Mouse (Mus musculus): ENCODE data around the gene Acvr1.
A peak's percentile ranks its signal among the peaks of the same experiment; 100 is the strongest.

Acvr1 gene

DNA sequence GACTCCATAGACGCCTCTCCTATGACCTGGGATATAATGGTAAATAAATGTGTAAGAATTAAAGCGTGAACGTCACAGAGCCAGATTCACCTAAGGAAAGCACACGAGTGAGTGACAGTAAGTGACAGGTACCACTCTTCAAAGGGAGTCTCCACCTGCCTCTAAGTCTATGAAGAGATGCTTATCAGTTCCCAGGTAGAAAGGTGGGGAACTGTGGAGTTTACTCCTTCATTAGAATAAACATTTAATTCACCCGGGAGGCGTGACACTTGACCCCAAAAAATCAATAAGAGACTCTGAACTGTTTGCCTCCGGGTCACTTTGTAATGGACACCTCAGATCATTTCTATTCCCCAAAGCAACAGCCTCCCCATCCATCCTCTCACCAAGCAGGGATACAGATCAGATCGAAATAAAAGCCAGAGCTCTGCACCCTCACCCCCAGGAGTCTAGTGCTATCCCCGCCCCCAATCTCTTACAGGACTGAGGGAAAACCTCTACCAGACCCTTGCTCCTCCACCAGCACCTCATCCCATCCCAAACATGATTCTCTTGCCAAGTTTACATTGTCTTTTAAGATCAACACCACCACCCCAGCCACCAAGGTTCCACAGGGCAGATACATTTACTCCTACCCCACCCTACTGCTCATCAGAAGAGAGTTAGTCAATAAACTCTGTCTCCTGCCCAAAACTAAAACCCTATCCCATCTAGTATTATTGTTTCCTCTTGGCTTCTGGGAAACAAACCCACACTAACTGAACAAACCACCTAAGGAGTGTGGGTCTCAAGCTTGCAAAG lies 9.7 kb downstream of the Acvr1 start:
- DNase-seq (ENCODE audit: low read depth), result no peak

DNA sequence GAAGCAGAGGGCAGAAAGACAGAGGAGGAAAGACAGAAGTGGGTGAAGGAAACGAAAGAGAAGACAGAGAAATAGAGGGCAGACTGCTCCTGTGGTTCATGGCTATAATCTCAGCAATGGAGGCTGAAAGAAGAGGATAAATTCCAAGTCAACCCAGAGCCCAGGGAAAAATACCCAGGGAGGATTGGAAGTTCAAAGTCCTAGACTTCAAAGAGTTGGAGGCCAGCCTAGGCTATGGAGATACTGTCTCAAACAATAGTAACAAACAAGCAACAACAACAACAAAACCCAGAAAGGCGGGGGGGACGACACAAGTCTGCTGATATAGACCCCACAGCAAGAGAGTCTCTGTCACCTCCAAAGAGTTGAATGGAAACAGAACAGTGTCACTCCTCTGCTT lies 14.7 kb downstream of the Acvr1 start:
- no peak for DNase-seq (ENCODE audit: low read depth)

DNA sequence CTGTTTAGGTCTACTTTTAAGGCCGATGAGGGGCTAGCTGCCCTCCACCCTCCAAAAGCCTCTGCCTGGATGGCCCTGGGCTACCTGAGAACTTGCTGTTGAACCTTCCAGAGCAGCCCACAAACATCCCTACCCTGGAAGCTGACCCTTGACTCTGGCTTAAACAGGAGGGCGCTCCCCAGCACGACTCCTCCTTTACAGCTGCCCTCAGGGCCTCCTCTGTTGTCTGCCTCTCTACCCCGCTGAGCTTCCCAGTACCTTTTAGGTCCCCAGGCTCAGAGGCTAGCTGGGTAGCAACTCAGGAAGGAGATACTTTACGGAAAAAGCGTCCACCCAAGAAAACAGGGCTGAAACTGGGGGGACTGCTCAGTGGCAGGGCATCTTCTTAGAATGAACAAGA lies 15.1 kb downstream of the Acvr1 start:
- no peak for DNase-seq (ENCODE audit: low read depth)

DNA sequence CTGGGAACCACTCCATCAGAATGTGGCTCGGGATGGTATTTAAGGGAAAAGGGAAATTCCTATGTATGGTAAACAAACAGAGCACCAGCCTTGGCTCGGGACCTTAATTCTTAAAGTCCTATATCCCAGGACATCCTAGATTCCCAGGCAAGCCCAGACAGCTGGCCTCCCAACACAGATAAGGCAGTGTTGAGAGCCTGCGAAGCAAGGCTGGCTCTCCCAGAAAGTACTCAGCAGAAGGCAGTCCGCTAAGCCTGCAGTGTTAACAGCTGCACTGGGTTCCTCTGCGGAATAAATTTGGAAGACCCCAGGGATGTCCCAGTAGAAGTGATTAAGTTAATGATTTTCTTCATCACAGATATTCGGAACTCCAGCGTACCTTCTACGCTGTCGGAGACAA lies 16.5 kb downstream of the Acvr1 start:
- no peak for DNase-seq (ENCODE audit: low read depth)

DNA sequence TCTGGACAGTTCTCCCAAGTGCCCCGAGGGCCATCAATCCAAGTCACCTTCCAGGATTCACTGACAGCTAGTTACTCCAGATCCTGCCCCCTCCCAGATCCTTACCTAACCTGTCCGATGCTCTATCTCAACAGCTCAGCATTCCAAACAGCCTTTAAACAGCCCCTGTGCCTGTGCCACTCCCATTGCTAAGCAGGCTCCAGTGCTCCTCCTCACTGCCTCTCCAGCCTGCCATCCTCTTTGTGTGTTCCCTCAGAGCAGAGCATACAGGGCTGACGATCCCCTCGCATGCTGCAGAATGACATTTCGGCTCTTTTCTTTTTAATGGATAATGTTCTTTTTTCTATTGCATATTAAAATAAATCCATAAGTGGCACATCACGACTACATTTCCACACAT lies 17.0 kb downstream of the Acvr1 start:
- DNase-seq (ENCODE audit: low read depth), result no peak

DNA sequence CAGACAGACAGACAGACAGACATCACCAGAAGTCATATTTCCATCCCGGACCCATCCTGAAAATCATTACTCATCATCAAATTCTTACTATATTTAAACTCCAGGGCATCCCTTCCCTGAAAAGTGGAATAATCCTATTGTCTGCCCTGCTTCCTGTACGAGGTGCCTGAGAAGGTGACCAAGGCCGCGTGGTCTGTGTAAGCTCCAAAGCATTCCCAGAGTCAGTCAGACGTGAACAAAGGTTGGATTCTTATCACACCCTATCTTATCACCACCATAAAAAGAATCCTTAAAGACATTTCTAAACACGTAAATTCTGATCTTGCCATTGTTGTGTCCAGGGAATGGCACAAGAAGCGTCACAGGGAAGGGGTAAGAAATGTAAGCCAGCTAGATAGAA lies 18.0 kb downstream of the Acvr1 start:
- no peak for DNase-seq (ENCODE audit: low read depth)

DNA sequence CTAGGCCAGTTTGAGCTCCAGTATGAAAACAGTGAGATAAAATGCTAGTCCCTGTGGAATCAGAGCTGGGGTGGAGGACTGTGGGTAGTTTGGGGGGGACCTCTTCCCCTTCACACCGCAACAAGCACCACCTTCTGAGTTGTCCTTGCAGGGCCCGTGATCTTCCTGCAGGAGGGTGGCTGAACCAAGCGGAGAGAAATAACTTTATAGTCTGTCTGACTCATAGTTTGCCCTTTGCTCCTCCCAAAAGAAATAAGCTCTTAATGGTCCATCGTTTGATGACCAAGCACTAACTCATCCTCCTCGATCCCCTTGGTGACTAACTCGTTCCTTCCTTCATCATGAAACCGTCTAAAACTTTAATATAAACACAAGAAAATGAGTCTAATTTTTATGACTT lies 20.7 kb downstream of the Acvr1 start:
- DNase-seq (ENCODE audit: low read depth), result peak; percentile 65

DNA sequence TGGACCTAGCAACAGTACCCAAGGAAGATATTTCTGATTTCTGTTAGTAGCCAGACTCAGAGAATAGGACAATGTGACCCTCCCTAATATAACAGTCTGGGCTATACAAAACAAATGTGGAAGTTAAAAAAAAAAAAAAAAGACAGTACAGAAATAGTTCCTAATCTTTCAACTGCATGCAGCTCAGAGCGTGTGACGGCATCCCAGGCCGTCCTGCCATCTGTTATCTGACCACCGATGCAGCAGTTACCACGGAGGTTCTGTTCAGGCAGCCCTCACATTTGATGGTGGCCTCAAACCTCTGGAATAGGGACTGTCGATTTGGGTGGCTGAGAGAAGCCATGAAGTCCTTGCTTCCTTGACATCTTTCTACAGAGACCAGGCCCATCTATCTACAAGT lies 22.6 kb downstream of the Acvr1 start:
- DNase-seq (ENCODE audit: low read depth), result no peak

DNA sequence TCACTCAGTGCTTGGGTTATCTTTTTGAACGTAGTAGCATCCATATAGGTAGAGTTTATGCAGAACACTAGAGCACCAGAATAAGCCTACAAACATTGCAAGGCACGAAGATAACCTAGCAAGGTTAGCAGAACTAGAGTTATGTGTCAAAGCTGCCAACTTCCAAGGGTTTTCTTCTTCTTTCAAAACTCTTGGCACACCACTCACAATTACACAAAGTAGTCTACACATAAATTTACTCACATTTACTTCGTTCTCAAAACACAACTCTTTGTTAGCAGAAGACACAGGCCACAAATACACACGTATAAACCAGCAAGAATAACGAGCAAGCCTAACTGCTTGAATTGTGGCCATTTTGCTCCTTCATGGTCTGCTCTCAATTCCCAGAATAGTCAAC lies 23.7 kb downstream of the Acvr1 start:
- DNase-seq (ENCODE audit: low read depth), result no peak

DNA sequence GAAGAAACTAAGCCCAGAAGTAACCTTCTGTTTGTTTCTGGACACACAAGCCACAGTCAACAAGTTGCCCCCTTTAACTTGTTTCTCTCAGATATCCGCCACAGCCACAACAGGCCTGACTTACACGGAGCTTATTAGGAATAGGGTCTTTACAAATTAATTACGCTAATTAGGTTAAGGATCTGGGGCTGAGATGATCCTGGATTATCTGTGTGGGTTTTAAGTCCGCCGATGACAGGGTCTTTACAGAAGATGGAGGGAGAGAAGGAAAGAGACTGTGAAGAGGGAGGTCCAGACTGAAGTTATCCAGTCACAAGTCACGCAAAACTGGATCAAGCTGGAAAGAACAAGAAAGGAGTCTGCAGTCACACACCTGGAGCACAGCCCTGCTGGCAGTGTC lies 28.8 kb downstream of the Acvr1 start:
- DNase-seq (ENCODE audit: low read depth), result no peak

DNA sequence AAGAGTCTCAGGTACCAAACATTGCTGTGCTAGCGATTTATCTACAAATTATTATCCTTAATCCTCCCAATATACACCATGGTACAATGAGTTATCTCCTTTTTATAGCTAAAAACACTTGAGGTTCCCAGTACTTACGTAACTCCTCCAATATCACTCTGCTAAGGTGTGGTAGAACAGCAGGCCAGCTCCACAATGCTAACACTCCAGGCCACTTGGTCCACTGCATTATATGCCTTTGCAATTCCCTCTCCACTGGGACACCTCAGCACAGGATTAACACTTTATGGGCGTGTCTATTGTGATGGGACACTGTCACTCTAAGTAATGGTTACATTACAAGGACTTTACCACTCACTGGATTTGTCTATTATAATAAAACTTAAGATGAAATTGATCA lies 30.2 kb downstream of the Acvr1 start:
- no peak for DNase-seq (ENCODE audit: low read depth)

DNA sequence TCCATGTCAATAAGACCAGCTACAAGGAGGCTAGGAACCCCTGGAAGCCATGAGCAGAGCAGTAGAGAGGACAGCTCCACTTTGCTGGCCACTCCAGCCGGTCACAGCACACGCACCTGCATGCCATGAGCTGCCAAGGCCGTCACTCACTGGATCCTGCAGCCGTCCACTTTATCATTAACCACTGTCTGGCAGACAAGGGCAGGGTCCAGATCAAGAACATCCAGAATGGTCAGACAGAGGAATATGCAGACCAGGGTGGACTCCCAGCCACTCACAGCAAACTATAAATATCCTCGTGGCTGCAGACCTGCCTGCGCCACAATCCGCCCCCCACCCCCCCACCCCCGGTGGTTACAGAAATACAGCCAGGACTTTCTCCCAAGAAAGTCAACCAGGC lies 31.7 kb downstream of the Acvr1 start:
- DNase-seq (ENCODE audit: low read depth), result no peak

DNA sequence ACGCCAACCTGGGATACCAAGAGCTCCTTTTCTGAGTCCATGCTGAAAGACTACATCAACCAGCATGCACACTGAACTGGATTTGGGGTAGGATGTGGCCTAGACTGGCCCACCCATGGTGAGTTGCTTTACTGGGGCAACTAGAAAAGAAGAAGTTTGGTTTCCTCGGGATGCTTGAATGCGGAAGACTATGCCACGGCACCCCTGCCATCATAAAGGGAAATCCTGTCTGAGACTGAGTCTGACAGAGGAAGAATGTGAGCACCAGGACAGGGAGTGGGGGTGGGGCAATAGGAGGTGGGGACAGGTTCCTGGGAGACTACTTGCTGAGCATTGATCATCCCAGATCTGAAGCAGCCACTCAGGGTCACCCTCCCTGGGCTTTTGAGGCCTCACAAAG lies 32.6 kb downstream of the Acvr1 start:
- no peak for DNase-seq (ENCODE audit: low read depth)

DNA sequence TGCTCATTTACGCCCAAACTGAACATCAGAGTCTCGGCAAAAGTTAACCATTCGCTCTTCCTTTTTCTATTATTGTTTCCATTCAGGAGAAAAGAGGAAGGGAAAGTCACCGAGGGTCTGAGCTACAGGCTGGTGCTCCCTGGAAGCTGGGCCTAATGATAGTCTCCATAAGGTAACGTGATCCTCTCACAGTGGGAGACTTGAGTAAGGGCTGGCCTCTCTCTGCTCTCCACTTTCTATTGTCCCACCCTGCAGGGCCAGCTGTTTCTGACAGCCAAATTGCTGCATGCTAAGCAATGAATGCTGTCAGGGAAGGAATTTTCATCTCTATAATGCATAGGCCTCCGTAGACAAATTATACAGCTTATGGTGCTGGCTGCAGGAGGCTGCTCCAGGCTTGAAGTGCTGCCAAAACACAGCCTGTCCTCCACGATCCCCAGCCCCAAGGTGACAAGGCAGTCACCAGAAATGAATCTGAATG lies 33.4 kb downstream of the Acvr1 start:
- DNase-seq (ENCODE audit: low read depth), result no peak

DNA sequence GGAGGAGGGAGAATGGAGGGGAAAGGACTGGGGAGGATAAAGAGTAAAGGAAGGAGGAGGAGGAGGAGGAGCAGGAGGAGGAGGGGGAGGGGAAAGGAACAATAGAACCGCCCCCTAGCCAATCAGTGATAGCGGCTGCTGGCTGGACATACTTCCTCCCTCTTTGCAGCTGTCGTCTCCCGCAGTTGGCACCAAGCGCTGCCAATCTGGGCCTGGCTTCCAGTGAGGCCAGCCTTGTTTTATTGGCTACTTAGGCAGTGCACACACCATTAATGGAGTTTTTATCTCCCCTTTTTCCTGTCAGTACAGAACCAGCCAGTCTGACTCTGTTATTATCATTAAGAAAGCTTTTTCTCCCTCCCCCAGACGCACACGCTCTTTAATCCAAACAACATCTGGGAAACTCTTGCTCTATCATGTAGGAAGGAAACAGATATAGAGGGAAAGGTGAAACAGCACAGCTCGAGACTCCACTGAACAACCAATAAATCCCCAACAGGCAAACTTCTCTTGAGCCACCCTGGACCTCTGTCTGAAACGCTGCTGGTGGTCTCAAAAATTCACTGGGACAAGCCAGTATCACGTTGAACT lies 34.6 kb downstream of the Acvr1 start:
- DNase-seq (ENCODE audit: low read depth), result peak; percentile 31

DNA sequence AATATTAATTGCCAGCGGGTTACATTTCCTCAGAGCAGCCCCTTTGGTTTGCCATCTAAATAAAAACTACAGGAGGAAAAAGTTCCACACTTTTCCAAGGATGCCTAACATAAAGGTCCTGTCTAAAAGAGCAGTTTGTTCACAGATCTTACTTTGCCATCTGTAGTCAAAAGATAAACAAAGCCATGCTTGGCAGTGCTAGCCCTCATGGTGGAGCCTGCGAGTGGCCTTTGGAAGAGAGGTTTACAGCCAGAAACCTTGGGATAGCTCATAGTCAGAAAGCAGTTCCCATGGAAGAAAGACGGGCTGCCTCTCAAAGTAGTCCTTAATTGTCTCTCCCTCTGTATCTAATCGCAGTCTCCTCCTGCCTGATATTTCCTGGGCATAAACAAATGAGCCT lies 36.4 kb downstream of the Acvr1 start:
- DNase-seq (ENCODE audit: low read depth), result no peak

DNA sequence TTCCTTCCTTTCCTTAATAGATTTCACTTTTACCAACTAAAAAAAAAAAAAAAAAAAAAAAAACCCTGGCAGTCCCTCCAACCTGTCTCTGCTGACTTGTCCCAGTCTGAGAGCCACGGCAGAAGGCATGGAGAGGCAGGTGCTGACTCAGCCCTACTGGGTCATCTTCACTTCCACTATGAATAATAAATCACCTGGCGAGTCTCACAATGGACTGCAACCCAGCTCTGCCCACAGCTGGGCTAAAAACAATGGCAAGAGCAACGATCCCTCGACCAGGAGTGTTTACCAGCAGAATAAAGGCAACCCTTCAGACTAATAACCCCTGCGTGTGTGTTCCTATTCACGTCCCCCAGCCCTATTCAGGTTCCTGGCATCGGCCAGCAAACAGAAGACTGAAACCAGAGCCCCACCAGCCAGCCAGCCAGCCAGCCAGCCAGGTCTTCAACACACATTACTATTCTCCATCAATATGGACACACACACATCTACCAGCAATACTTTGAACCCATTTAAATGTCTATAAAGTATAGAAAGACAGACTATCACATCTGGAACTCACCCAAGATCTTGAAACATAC lies 37.0 kb downstream of the Acvr1 start:
- DNase-seq (ENCODE audit: low read depth), result no peak

DNA sequence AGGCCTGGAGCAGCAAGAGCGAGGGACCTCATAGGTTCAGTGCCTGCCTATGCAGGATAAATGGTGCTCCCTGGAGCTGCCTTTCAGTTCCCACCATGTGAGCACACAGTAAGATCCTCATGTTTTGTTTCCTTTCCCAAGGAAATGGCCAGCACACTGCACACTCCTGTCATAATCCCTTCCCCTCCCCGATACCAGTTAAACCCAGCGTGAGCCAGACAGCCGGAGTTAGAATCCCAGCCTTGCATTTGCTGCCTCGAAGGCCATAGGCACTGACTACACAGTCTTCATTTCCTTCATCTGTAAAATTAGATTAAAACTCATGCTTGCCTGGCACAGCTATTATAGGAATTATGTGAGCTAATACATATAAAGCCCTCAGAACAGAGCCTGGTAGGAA lies 37.6 kb downstream of the Acvr1 start:
- DNase-seq (ENCODE audit: low read depth), result no peak

DNA sequence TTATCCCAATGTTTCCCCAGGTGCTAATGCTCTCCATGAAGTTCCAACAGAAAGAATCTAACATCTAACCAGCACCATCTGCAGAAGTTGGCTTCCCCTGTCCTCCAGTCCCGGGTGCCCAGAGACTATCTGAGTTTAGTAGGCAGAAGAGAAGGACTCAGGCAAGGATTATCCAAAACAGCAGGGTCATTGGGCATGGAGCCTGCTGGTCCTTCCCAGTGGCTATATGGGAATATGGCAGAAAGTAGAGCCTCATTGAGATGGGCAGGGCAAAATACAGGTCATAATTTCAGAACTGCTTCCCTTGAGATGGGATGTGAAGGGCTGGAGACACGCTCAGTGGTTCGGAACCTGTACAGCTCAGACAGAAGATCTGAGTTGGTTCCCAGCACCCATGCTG lies 39.2 kb downstream of the Acvr1 start:
- no peak for DNase-seq (ENCODE audit: low read depth)

DNA sequence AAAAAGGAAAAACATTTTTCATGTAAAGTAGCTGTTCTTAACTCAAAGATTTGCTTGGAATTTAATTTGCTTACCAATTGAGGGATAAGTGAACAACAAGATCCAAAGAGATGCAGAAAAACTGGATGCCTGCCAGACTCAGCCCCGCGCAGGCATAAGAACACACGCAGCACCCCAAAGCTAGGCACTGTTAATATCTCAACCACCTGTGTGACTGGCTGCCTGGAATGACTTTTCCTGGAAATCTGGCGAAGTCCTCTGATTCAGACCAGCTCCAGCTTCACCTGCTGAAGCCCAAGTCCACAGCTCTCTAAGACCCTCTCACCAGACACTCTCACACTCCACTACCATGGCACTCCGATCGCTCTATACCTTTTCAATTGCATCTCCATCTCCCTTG lies 42.6 kb downstream of the Acvr1 start:
- no peak for DNase-seq (ENCODE audit: low read depth)

DNA sequence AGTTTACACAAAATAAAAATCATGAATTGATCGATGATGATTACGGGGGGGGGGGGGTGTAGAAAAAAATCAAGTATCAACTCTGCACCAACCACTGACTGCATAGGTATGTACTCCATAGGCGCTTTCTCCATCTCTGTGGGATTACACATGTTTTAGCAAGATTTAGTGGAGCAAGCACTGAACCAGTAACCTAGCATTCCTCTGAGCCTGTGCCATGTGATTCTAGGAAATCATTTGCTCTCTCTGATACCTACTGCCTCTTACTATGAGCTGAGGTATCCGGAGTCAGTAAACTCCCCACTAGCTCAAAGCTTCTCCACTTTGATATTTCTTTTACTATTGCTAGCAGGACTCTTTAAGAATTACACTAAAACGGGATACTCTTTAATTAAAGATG lies 43.1 kb downstream of the Acvr1 start:
- no peak for DNase-seq (ENCODE audit: low read depth)

DNA sequence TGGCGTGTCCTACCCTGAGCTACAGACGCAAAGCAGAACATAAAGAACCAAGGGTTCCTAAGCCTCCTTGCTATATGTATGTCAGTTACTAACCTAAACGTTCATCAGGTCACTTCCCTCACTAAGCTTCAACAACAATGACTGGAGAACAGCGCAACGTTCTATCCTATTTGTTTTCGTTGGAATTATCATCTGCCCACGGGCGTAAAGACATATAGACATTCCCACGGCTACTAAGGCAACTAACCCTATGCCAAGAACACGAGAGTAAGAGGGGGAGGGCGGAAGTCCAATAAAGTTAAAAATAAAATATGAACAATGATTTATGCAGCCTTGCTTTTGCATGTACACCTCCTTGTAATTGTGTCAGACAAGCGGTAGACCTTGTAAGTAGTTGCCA lies 43.9 kb downstream of the Acvr1 start:
- no peak for DNase-seq (ENCODE audit: low read depth)

DNA sequence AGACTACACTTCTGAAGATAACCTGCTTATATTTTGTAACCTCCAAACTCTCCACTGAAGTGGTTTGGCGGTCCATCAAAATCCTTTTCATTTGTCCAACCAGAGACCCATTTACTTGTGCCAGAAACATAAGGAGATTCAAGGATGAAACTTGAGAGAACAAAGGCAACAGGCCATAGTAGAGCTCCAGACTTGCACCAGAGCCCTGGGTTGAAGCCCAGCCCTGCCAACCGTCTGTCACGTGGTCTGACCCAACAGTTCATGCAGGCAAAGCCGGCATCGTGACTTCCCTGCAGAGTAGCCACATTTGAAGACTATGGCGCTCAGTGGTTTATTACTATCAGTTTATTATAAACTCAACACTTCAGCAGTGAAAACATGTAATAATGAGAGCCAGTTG lies 45.3 kb downstream of the Acvr1 start:
- peak; percentile 14 for DNase-seq (ENCODE audit: low read depth)

DNA sequence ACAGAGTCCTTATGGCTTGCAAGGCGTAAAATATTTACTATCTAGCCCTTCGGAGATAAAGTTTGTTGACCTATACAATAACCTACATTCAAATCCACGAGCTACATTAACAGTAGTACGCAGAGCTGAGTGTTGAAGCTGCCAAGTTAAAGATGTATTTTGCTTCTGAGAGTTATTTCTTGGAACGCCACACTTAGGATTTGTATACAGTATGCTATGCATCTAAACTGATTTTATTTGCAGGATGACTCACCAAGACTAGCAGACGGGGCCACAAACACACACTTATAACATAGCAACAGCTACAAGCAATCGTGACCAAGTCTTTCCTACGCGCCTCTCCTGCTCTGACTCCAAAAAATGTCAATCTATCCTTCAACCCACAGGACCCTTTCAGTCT lies 46.2 kb downstream of the Acvr1 start:
- no peak for DNase-seq (ENCODE audit: low read depth)

Data from NIH3T3 (cell line).